Mouse (Mus musculus): ENCODE measurements at regions not wholly inside any gene's neighbourhood (a gene's known extent, or its start where the extent isn't known, plus 50 kb on each side); places are given as distances from the start of the nearest gene placed in this dataset.

DNA sequence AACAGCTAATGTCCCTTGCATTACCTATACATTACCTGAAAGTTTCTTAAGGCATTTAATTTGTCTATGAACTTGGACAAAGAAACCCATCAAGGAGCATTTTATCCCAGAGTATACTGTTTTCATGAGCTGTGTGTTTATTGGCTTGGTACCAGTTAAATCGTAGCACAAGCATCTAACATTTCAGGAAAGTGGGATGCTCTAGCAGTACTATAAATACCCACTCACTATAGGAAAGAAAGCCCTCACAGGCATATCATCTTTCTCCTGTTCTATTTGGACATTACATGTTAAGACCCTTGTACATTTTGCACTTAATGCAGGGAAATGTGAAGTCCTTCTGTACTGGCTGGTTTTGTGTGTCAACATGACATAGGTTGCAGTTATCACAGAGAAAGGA lies 163.9 kb downstream of the Ptprc start:
- no peak for DNase-seq

GRCm38 (mm10) chr1:138010910-138011477 lies 164.5 kb downstream of the Ptprc start:
- DNase-seq: no peak

GRCm38 (mm10) chr1:138006811-138007210 lies 168.7 kb downstream of the Ptprc start:
- no peak for DNase-seq

GRCm38 (mm10) chr1:138004319-138004718 lies 171.2 kb downstream of the Ptprc start:
- no peak for DNase-seq

DNA sequence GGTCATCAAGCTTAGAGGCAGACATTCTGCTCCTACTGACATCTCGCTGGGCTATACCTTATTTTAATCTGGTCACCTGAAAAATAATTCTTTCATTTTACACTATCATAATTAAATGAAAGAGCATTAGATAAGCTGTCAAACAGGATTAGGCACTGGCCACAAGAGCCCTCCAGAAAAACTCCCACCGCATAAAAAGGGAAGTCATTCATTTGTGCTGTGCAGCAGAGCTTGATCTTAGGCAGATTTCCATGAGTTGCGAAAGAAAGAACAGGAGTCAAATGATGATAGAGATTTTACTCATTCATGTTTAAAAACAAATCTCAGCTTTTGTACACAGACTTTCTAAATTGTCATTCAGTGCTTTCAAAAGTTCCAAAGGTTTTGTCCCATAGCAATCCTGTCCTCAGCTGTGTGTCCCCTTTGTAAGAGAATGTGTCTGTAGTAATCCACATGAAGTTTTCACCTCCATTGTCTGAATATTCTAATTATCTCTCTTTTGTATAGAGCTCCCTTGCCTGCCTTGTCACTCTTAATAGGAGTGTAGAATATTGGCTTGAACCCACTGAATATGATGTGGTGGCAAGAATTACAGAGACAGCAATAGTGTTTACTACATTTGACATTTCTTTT lies 176.1 kb downstream of the Ptprc start:
- no peak for DNase-seq

DNA sequence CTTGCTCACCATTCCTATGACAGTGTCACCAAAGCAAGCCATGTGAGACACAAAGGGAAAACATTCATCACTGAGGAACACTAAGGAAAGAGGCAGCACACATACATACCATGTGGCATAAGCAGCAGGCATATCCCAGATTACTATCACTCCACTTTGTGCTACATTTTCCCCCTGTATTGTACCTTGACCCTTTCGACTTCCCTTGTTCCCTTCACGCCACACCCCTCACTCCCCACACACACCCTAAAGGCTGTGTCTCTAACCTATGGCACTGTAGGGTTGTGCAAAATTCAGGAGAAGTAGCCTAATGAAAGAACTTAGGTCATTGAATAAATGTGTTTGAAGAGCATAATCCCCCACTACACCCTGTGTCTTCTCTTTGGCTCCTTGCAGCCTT lies 179.5 kb downstream of the Ptprc start:
- no peak for DNase-seq

DNA sequence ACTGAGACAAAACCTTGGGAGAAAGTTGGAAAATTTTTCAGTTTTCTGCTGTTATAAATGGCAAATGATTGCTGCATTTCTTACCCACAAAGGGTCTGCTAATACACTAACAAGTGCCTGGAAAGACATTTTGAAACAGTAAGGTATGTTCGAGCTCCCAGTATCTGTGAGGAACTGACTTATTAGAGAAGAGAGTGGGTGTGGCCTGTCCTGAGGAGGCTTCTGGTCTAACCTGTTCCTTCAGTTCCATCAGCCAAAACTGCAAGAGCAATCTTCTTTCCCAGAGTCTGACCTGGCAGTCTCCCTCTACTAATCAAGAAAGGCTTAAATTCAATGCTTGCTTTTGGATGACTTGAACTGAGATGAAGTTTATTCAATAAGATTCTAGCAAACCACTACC lies 183.6 kb downstream of the Ptprc start:
- no peak for DNase-seq

- no peak for DNase-seq
Measured at GRCm38 (mm10) chr1:137991412-137991811, 184.1 kb downstream of the Ptprc start.

DNA sequence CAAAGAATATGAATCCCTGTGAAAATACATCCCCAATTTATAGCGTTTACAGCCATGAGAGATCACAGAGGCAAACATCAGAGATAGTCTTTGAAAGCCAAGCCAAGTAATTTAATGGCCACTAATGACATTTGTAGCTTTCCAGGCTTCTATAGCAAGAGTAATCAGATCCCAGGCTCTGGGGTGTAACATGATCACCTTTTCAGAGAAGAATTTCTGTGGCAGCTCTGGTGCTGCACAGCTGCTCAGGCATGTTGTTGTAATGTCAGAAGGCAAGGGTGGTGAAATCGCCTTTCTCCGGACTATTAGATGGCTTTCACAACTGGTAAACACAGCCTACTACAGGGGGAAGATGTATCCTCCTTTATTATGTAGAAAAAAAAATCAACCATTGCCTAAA lies 202.1 kb downstream of the Ptprc start:
- DNase-seq: no peak

DNA sequence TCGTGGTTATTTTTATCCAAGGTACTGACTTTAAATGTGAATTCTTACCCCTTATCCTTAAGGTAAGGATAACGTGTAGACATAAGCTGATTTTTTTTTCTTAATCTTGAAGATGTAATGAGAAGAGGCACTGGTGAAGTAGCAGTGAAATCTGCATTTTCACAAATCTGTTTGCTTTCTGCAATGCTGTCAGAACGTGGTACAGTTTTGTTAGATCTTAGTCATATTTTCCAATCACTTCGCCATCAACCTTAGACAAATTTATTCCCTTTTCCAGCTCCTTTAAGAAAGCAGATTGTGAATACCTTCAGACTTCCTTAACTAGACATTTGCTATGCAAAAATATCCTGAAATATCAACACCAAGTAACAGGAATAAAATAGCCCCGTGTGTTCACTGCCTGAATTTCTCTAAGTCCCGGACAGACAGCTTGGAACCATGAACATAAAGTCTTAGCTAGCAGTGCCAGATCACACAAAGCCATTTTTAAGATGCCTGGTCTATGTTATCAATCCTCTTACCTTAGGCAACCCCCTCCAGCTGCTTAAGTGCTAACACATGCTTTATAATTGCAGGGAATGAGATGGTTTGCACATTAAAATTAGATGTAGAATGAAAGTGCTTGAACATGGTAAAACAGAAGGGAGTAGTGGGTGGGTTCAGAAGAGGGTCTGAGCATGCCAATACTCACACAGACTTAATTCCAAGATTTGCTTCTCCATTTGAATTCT lies 202.7 kb downstream of the Ptprc start:
- no peak for DNase-seq

DNA sequence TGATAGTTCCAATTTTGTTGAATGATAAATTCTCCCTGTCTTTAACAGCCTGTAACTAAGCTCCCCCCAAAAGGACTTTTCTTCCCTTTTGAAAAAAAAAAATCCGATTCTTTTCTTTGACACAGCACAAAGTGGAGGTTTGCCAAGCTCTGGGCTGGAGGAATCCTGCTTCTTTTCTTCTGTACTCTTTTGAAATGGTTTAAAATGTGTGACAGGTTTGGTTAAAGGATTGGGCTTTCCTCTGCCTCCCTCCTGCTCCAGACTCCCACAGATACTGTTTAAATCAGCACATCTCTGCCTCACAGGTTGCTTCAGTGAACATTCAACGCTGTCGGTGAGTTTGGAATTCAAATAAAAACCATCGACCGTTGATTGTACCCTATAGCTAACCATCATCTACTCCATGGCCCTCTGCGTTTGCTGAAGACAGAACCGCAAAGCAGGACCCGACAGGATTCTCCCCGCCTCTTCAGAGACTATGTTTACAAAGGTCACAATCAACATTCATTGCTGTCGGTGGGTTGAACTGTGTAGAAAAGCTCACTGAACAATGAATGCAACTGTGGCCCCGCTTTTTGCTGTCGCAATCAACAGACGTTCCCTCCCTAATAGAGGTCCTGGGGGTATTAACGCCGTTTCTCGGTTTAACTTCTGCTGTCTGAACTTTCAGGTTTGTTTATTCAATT lies 209.2 kb downstream of the Ptprc start:
- DNase-seq: peak; percentile 50

DNA sequence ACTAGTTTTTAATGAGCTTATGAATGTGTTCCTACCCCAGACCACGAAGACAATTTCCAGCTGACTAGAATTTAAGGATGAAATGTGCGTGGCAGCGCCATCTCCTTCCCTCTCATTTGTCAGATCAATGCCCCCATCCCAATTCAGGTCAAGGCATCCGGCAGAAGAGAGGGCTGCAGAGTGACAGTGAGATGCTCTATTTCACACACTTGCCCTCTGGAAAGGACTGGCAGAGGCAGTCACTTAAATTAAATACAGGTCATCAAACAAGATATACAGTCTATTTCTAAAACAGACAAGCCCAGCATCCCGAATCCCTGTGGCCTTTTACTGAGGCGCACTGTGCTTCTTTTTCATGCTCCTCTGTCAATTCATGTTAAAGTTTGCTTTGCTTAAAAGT lies 211.9 kb downstream of the Ptprc start:
- no peak for DNase-seq

- no peak for DNase-seq
Measured at GRCm38 (mm10) chr1:137958040-137958439, 217.5 kb downstream of the Ptprc start.

- DNase-seq: no peak
Measured at GRCm38 (mm10) chr1:137955993-137956392, 219.5 kb downstream of the Ptprc start.

- DNase-seq: no peak
Measured at GRCm38 (mm10) chr1:137955139-137955538, 220.4 kb downstream of the Ptprc start.

DNA sequence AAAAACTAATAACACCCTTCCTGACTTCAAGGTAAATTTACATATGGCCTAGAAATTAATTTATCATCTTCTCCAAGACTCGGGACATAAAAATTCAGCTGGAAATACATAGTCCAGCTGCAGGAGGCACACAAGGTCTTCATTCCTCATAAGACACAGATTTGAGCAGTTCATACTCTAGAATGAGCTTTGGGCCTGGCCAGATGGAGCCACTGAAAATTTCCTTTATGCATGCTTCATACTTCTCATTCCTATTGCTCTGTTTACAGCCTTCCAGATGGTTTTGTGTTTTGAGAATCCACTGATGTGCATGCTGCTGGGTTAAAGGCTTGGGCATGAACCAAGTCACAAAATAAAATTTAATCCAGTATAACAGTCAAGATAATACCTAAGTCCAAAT lies 222.1 kb downstream of the Ptprc start:
- no peak for DNase-seq

DNA sequence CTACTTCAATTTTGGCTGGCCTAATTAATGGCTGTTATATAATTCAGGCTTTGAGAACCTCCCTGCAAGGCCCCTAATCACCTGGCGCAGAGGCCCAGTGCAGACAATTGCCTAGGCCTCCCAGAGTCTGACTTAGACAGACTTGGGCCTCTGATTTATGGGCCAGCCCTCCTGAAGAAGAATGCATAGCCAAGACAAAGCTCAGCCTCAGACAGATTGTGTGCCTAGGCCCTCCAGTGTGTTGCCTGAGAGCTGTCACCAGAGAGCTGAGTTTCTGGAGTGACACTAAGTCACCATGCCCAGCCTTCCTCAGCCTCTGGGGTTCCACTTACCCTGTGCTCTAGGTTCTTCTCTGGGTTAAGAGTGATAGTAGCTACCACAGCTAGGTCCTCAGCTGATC lies 222.7 kb downstream of the Ptprc start:
- no peak for DNase-seq

GRCm38 (mm10) chr1:137947900-137948299 lies 227.6 kb downstream of the Ptprc start:
- no peak for DNase-seq

- DNase-seq: no peak
Measured at GRCm38 (mm10) chr1:137941776-137942522, 233.6 kb downstream of the Ptprc start.

DNA sequence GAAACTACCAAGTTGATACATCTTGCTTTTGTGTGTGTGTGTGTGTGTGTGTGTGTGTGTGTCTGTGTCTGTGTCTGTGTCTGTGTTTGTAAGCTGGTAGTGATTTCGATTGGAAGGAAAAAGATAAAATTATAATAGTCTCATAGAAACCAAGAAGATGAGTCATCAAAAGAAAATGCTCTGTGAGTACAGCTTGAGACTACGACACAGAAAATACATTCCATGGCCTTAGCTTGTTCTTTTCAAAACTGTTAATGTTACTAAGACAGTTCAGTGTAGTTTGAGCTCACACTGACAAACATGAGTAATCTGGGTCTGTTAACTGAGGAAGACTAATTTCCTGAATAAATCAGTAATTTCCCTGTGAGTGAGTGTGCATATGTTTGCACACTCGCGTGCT lies 239.8 kb downstream of the Ptprc start:
- no peak for DNase-seq

DNA sequence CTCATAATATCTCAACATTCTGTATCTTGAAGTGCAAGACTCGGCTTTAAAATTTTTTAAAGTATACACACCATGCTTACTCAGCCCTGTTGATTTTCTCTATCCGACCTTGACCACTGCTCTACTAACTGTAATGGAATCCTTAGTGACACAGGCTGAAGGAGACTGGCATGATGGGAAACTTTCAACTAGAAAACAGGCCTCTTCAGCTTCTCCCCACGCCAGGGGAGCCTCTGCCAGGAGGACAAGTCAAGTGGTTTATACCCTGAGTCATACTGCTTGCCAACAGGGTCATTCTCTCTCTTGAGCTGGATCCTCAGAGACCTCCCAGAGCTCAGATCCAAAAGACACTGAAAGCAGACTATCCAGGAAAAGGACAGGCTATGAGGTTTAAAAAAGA lies 245.7 kb downstream of the Ptprc start:
- no peak for DNase-seq

GRCm38 (mm10) chr1:137928522-137928921 lies 247.0 kb downstream of the Ptprc start:
- DNase-seq: no peak

DNA sequence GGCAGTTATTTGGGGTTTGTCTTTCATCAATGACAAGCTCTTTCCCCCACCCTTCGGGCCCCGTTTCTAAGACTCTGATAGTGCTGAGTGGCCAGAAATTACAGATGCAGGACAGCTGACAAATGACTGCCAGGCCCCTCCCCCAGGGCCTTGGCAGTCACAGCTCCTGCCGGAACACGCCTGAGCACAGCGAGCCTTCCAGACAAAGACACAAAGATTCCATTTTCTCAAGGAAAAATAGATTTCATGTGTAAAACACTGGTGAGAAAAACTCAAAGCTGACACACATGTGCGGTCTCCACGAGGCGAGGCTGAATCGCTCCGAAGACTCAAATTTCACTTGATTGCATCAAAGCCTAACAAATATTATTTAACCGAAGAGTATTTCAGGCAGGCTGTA lies 247.6 kb downstream of the Ptprc start:
- peak; percentile 35 for DNase-seq

Data from right cerebral cortex, postnatal 4 days (tissue).